Mouse (Mus musculus) granulocyte monocyte progenitor cell, adult 5-6 weeks (primary cell): ENCODE measurements at regions not wholly inside any gene's neighbourhood (a gene's known extent, or its start where the extent isn't known, plus 50 kb on each side); places are given as distances from the start of the nearest gene placed in this dataset.

Source experiments
- ATAC-seq: replicated peaks from 2 replicates; pipeline ENCODE4 v1.8.0; 2016; ENCODE audit warnings: mild to moderate bottlenecking, moderate TSS enrichment, inconsistent platforms; ENCODE audit not compliant: poor library complexity, severe bottlenecking

DNA sequence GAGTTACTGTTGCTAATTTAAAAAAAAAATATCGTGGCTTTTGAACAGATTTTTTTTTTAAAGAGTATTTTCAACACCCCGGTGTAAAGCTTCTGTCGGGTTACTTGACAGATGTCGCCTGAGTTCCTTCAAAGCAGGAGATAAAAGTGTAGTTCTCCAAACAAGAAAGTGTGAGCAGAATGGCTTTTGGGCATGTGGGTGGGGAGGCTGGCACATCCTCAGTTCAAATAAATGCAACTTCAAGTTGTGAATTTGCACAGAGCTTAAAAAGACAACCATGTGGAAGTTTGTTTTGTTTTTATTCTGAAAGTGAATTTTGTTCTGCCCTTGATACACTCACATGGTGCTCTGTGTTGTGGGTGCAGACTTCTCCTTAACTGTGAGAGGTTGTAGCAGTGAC lies 612.9 kb downstream of the Anxa1 start:
- no peak for ATAC-seq

DNA sequence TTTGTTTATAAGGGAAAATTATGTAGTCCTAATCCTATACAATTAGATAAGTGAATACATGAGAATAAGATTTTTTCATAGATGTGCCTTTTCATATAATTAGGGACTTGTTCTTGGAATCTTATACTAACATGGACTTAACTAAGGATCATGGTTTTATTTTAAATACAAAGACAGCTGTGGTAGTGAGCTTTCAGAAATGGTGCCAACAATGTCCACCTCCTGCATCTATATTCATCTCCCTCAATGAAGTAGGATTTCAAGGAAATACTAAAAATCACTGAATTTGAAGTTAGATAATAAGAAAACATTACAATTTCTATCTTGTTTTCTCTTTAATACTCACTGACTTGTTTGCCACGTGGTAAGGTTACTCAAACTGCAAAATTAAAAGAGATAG lies 619.8 kb downstream of the Anxa1 start:
- no peak for ATAC-seq

DNA sequence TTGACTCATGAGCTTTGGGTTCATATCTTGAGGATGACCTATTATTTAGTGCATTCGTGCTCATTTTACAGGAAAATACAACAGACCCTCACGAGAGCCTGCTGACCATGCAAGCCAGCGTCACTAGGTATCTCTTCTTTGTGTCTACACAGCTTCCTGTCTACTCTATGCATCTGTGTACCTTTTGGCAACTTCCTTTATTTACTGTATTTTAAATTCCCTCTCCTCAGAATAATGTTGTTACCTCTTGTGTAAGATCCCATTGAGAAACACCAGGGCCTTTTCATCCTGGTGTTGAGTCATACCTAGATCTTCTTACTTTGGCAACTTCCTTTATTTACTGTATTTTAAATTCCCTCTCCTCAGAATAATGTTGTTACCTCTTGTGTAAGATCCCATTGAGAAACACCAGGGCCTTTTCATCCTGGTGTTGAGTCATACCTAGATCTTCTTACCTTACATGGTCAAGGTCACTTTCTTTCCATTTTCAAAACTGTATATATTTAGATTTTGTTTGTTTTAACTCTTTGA lies 639.1 kb upstream of the Rorb start:
- peak; percentile 76 for ATAC-seq

DNA sequence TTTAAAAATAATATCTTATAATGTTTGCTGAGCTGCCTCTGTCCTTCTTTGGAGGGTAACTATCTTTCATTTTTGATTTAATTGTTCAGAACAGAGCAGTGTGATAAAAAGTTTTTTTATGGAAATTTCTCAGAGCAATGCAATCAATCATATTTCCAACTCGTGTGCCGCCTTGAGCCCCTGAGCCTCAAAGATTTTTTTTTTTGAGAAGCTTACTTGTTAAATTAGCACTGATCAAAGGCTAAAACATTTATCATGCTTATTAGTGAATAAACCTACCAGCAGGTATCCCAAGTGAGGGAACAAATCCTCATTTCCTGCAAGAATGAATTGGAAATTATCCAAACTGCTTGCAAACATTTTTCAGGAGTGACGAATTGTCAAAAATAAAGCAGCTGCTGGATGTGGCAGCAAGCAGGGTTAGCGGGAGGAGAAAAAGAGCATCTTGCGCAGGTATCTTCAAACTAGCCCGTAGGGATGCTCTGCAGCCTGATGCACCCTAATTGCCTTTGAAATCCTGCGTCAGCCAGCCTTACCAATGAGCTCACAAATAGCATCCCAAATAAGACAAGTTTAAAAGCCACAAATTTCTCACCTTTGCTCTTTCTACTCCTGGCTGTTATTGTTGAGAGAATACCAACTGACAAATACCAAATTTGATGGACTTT lies 637.0 kb upstream of the Rorb start:
- no peak for ATAC-seq

DNA sequence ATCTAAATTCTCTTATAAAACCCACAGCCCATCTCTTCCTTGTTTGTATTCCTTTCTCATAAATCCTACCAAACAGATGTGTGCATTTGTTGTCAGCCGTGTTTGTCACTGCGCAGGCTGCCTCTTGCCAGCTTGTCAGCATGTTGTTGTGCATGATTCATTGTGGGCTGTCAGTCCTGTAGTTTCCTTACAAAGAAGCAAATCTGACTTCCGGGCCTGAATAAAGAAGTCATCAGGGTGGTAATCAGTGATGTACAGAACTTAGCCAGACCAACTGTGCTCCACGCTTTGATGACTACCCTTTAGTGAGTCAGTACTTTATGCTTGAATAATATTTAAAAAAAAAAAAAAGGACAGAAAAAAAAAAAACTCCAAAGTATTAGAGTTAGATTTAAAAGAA lies 608.9 kb upstream of the Rorb start:
- no peak for ATAC-seq
